Mouse (Mus musculus) hindlimb bud, embryonic 11.5 days (tissue): ENCODE data around the gene Cldn14.
"Not testable (repeated sequence)": the region's sequence is repeated elsewhere in the genome, so short reads cannot be mapped to it uniquely, and the experiment has no call there.

ENCODE experiments used
- DNase-seq: peaks from one replicate; pipeline ENCODE4 v3.0.0-alpha.2; 2012; ENCODE audit warnings: low read depth, low spot score; ENCODE audit errors: extremely low spot score

Gene Cldn14

DNA sequence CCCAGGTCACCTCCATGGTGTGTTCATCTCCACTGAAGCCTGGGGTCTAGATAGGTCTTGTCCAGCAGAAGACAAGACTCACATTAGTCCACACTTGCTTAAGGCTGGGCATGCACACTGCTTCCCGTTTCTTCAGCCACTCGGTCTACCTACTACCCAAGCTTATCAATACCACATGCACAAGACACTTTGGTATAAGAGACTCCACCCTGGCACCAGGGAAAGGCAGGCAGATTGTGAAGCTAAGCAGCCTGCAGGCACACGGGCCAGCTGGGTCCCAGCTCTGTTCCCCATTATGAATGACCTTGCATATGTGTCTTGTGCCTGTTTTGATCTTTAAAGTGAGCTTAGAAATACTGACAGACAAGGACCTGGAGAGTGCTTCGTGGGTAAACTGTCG is 719 bp upstream of the Cldn14 start:
- no peak for DNase-seq

GRCm38 (mm10) chr16:94006706-94007665 is 1.7 kb downstream of the Cldn14 start:
- DNase-seq: no peak

GRCm38 (mm10) chr16:94003478-94003877 is 5.2 kb downstream of the Cldn14 start:
- DNase-seq: no peak

- DNase-seq: no peak
Observed at GRCm38 (mm10) chr16:94001366-94001765, 7.3 kb downstream of the Cldn14 start.

DNA sequence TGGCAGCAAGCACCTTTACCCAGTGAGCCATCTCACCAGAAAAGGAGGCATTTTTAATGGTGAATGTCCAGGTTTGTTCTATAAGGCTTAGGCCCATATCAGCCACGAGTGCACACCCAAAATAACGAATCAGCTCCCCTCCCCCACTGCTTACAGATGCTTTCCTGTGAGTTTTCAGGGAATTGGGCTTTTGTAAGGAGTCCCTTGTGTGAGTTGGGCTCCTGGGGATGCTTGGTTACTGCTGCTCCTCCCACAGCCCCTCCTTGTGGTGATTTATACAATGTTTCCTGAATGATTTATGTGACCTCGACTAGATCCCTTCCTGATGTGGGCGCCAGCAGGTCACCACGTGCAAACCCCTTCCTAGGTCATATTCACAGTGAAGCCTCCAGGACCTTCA is 9.7 kb downstream of the Cldn14 start:
- no peak for DNase-seq

DNA sequence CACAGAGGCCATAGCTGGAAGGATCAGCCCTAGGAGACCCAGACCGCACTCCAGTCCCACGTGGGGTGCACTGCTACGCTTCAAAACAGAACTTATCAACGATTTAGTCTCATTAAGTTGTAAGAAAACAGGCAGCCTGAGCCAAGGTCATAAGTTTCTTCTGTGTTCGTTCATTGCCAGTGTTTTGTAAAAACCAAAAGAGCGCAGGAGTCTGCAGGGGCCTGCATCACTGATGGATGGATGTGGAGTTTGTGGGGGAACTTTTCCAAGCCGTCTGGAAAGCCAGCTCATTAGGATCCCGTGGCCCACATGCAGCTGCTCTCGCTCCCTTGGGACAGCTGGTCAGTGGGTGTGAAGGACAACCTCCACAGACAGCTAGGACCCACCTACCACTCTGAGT is 25.1 kb downstream of the Cldn14 start:
- no peak for DNase-seq

DNA sequence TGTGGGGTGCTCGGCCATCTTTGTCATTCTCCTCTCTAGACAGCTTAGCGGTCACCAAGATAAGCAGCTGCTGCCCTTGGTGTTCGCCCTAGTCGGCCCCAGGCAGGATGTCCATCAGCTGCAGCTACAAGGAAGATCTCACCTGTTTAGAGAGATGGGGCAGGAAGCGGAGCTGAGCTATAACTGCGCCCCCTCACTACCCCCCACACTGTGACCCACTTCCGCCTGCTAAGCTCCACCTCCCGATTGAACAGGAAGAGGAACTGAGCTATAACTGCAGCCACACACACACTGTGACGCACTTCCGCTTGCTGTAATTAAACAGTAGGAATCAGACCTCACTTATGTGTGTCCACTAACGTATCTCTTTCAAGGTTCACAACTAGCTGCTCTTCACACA is 26.3 kb downstream of the Cldn14 start:
- no peak for DNase-seq

DNA sequence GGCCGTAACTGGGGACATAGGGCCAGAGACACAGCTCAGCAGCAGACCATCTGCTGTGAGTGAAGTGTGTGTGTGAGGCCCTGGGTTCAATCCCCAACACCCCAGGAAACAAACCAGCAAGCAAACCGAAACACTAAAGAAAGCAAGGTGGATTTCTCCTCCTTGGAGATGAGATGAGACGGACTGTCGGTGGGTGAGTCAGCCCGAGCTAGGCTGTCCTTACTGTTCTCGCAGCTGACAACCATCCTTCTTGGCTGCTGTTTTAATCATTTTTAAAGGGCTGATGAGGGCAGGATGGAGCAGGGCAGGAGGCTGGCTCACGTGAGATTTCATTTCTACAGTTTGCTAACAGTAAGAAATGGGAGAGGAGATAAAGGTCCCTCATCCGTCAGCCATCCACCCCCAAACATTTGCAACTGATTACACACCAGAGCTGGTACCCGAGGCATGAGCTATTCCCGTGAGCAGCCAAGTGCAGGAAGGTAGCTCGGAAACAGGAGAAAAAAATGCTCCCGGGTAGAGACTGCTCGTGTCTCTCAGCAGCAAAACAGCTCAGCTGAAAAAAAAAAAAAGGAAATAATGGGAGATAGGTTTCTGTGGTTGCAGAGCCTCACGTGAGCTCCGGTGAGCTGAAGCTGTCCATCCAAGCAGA is 27.3 kb downstream of the Cldn14 start:
- DNase-seq: no peak

GRCm38 (mm10) chr16:93980338-93980737 is 28.3 kb downstream of the Cldn14 start:
- not testable (repeated sequence) for DNase-seq

DNA sequence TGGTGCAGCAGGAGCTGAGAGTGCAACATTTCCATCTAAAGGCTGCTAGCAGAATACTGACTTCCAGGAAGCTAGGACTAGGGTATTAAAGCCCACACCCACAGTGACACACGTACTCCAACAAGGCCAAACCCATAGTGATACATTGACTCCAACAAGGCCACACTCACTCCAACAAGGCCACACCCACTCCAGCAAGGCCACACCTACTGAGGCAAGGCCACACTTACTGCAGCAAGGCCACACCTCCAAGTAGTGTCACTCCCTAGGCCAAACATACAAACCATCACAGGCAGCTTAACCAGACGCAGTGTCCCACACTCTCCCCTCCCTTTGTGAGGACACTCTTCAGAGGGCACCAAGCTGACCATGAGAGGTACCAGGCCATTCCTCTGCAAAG is 29.3 kb downstream of the Cldn14 start:
- no peak for DNase-seq

DNA sequence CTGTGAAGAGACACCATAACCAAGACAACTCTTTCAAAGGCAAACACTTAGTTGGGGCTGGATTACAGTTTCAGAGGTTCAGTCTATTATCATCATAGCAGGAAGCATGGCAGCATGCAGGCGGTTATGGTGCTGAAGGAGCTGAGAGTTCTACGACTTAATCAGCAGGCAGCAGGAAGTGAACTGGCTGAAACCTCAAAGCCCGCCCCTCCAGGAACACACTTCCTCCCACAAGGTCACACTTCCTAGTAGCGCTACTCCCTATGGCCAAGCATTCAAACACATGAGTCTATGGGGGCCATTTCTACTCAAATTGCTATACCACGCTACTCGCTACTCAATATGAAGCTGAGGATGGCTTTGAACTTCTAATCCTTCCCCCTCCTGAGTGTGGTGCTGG is 31.1 kb downstream of the Cldn14 start:
- no peak for DNase-seq

GRCm38 (mm10) chr16:93976907-93977306 is 31.7 kb downstream of the Cldn14 start:
- no peak for DNase-seq

GRCm38 (mm10) chr16:93975430-93975829 is 33.2 kb downstream of the Cldn14 start:
- no peak for DNase-seq

- DNase-seq: no peak
Observed at GRCm38 (mm10) chr16:93974278-93974677, 34.4 kb downstream of the Cldn14 start.

DNA sequence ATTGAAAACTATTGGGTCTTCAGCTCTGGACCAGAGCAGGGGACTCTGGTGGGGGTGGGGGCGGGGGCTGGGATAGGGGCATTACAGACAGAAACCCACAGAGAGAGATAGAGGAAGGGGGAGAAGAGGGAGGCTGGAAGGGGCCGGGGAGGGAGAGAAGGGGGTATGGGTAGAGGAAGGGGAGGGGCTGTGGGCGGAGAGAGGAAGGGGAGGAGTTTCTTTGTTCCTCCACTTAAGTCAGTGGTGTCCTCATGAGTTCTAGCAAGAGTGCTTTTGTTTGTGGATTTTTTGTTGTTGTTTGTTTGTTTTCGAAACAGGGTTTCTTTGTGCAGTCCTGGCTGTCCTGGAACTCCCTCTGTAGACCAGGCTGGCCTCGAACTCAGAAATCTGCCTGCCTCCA is 35.1 kb downstream of the Cldn14 start:
- no peak for DNase-seq

GRCm38 (mm10) chr16:93973123-93973522 is 35.5 kb downstream of the Cldn14 start:
- DNase-seq: no peak

DNA sequence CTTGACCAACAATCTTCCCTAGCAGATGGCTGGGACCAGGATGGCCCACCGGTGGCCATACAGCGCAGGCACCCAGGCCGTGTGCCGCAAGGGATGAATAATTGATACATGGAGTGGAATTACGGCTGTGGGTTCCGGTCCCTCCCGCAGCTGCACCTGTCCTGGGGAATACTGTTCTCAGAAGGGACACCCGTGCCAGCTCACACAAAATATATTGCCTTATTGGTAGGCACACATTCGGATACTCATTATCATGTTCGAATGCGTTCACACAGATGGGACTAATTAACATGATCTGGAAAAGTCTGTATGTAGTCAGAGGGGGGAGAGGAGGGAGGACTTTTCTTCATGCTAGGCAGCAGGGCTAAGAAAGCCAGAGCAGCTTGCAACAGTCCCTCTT is 37.6 kb downstream of the Cldn14 start:
- no peak for DNase-seq

DNA sequence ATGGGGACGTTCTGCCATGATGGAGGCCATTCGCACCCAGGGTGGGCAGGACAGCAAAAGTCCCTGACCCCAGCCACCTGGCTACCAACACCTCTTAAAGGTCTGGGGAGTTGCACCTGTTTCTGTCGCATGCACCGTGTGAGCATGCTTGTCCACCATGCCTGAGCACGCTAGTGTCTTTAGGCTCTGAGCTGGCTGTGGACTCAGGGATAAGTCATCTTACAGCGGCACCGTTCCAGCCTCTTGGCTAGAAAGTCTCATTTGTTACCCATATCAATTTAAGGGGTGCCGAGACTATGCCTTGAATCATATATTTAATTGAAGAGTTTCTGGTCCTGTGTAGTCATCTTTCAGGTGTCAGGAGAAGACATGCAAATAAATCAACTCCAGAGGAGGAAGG is 40.7 kb downstream of the Cldn14 start:
- DNase-seq: no peak

- no peak for DNase-seq
Observed at GRCm38 (mm10) chr16:93962283-93962682, 46.4 kb downstream of the Cldn14 start.

DNA sequence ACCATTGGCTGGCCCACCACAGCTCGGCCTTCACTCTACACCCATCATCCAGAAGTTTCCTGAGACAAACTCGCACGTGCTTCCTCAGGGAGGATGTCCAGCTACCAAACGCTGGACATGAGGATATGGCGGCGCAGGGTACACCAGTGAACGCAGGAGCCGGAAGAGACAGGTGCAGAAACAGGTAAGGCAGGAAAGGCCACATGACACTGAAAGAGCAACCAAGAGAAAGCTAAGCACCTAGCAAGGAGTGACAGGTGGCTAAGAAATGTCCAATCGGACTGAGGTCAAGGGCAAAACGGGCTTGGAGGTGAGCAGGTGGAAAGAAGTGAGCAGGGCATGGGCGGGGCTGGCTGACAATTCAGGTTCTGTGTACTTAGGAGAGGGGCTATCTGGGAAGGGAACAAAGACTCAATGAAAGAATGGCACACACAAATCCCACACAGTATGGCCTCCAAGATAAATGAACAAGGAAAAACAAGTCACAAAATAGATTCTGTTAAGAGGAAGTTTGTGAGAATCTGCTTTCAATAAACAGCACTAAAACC is 47.5 kb downstream of the Cldn14 start:
- no peak for DNase-seq

GRCm38 (mm10) chr16:93960495-93960894 is 48.1 kb downstream of the Cldn14 start:
- no peak for DNase-seq

- DNase-seq: no peak
Observed at GRCm38 (mm10) chr16:93957402-93957801, 51.2 kb downstream of the Cldn14 start.
